10 mouse cellular contexts compared by ENCODE assay signal in genomic region chr11:32999684-33000255, GRCm38 (mm10).
"Had no signal": no experiment of that assay in that cellular context is flagged by ENCODE, and none has a peak within 500 bp of the region (broad histone marks: within the 10 kb centered on the region; RNA-seq: fewer than 3 reads in every experiment).

No protein-coding gene starts in this region.

- H3K4me1 ChIP-seq: midbrain, embryonic 13.5 days; stomach, embryonic 15.5 days had no signal

- DNase-seq: kidney, postnatal 36 days; lung, adult 18-20 months; lung, postnatal 36 days; thymus, adult 2 months; thymus, postnatal 25 days had no signal

- ATAC-seq: midbrain, embryonic 13.5 days had no signal

- H3K4me3 ChIP-seq: limb, embryonic 13.5 days; midbrain, embryonic 13.5 days; stomach, embryonic 15.5 days had no signal

- H3K9ac ChIP-seq: limb, embryonic 13.5 days; liver, embryonic 14.5 days; midbrain, embryonic 13.5 days; stomach, embryonic 15.5 days had no signal

- H3K9me3 ChIP-seq: limb, embryonic 13.5 days; midbrain, embryonic 13.5 days; stomach, embryonic 15.5 days had no signal

- H3K27me3 ChIP-seq: limb, embryonic 13.5 days; midbrain, embryonic 13.5 days; stomach, embryonic 15.5 days had no signal

- H3K27ac ChIP-seq: kidney, postnatal 0 days; limb, embryonic 13.5 days; liver, embryonic 14.5 days; midbrain, embryonic 13.5 days; stomach, embryonic 15.5 days had no signal

- H3K36me3 ChIP-seq: limb, embryonic 13.5 days; midbrain, embryonic 13.5 days; stomach, embryonic 15.5 days had no signal

- H3K4me2 ChIP-seq: limb, embryonic 13.5 days; midbrain, embryonic 13.5 days; stomach, embryonic 15.5 days had no signal
